Mouse (Mus musculus) myocyte (in vitro differentiated cells): ENCODE measurements around the gene Gng7.

Experiments used
- CEBPB ChIP-seq: IDR thresholded peaks from 2 replicates; pipeline ENCODE4 v1.6.1; 2011; ENCODE audit warnings: mild to moderate bottlenecking, moderate library complexity; ENCODE audit not compliant: poor library complexity, insufficient read depth, severe bottlenecking
- E2F4 ChIP-seq: IDR thresholded peaks from one replicate; pipeline ENCODE4 v1.6.1; 2011; ENCODE audit warnings: mild to moderate bottlenecking, control low read depth, moderate library complexity; ENCODE audit not compliant: insufficient read depth
- MAX ChIP-seq: IDR thresholded peaks from one replicate; pipeline ENCODE4 v1.6.1; 2011; ENCODE audit warnings: low read depth, mild to moderate bottlenecking, control low read depth
- MYOD1 ChIP-seq, 3 experiments: IDR thresholded peaks; one replicate each; pipeline ENCODE4 v1.6.1; 2011; ENCODE audit warnings: control low read depth in 2 of 3, low read depth in 2 of 3, mild to moderate bottlenecking in 2 of 3, moderate library complexity in 1 of 3; ENCODE audit not compliant: insufficient read length in 2 of 3, control insufficient read depth in 1 of 3
- POLR2A ChIP-seq: IDR thresholded peaks from one replicate; pipeline ENCODE4 v1.6.1; 2011; ENCODE audit warnings: low read depth, mild to moderate bottlenecking, control low read depth, moderate library complexity; ENCODE audit not compliant: insufficient read length
- POLR2AphosphoS2 ChIP-seq: IDR thresholded peaks from one replicate; pipeline ENCODE4 v1.6.1; 2011; ENCODE audit warnings: low read depth, control low read depth; ENCODE audit not compliant: insufficient read length
- REST ChIP-seq: IDR thresholded peaks from one replicate; pipeline ENCODE4 v1.6.1; 2011; ENCODE audit warnings: mild to moderate bottlenecking, control low read depth, moderate library complexity; ENCODE audit not compliant: insufficient read depth, insufficient read length
- TCF12 ChIP-seq: IDR thresholded peaks from one replicate; pipeline ENCODE4 v1.6.1; 2011; ENCODE audit warnings: mild to moderate bottlenecking, control low read depth; ENCODE audit not compliant: poor library complexity, insufficient read depth, severe bottlenecking
- USF1 ChIP-seq: IDR thresholded peaks from one replicate; pipeline ENCODE4 v1.6.1; 2011; ENCODE audit warnings: low read depth, mild to moderate bottlenecking, control low read depth, moderate library complexity

DNA sequence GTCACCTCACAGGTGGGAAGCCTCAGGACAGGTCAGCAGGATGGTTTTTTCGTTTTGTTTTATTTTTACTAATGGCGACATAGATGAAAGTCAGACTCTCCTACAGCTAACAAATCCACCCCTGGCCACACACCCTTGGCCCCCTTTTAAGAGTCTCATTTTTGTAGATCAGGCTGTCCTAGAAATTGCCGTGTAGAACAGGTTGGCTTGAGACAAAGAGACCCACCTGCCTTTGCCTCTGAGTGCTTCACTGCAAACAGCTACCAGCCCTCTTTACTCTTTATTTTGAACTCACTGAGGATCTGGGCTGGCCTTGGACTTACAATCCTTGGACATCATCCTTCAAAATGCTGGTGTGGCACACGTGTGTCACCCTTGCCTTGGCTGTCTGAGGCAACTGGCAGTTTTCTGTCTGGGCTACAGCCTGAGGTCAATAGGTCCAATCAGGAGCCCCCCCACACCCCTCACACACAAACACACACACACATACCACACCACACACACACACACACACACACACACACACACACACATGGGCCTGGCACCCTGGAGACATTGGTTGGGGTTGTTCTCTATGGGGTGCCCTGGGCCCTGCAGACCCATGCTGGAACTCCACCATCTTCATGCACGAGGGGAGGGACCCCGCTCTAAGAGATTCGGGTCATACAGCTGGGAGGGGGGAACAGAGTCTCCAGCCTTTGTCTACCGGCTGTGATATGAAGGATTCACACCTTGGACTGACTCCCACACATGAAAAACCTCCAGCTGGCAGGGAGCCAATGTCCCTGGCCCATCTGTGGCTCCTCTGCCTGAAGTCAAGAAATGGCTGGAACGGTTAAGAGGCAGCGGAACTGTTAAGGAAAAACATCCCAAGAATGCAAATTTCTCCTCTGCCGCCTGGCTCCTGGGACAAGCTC is 42.4 kb downstream of the Gng7 start:
- TF ChIP-seq USF1 = no peak
- TF ChIP-seq POLR2AphosphoS2 = no peak
- no peak for TF ChIP-seq TCF12
- TF ChIP-seq POLR2A = no peak
- no peak for TF ChIP-seq REST
- no peak for TF ChIP-seq MAX
- no peak for TF ChIP-seq CEBPB
- no peak for TF ChIP-seq MYOD1 (IDR thresholded peaks at IDR 0.05; ENCODE audit: control insufficient read depth in 1 of 3, insufficient read length in 2 of 3, low read depth in 2 of 3)
- TF ChIP-seq E2F4 = no peak
